Mouse (Mus musculus) mesoderm, embryonic 11.5 days (tissue): ENCODE measurements around the gene Pars2.

Source experiments
- DNase-seq: peaks from one replicate; pipeline ENCODE4 v3.0.0-alpha.2; 2012; ENCODE audit warnings: low read depth, low spot score

Pars2 gene

DNA sequence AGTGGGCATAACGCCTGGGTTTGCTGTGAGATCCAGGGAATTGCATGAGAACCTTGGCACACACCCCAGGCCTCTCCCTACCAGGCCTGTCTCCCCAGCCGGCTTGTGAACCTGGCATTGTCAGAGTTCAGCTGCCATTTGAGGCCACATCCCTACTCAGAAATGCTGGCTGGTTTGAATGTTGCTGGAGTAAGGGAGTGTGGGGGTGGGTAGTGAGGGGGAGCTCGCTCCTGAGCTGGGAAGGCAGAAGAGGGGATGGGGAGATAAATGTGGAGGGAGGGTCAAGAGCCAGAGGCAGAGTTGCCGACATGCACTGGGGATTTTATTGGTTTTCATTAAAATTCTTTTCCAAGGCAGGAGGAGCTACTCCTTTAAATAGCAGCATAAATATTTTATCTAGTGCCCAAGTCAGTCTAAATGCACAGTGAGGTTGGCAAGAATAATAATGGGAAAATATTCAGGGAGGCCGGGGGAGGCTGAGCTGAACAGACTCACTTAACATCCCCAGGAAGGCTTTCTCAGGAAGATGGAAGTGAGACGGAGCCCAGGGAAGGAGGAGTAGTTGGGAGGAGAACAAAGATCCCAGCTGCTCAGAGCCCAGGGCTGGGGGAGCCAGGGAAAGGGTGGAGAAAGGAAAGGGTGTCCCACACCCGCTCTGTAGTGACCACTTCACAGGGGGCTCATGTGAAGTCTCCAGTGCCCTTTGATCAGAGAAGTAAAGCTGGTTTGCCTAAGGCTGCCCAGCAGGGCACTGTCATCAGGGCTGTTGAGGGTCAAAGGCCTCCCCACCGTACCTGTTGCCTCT, 17.4 kb upstream of the Pars2 start:
- DNase-seq = no peak

DNA sequence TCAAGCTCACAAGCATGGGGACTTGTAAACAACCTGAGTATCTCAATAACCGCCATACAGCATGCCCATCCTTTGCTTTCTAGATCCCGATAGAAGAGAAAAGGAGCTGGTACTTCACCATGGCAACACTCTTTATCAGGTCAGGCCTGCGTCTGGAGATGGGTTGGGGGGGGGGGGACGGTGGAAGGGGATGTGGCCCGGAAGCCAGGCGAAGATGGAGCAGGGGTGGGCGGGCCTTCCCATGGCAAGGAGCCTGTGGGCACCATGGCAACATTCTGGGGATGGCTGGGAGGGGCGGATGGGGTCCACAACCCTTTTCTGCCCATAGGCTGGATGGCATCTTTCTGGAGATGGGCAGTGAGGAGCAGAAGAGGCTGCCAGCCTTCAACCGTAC, 16.8 kb upstream of the Pars2 start:
- no peak for DNase-seq

GRCm38 (mm10) chr4:106643483-106644217, 7.2 kb upstream of the Pars2 start:
- DNase-seq = no peak

DNA sequence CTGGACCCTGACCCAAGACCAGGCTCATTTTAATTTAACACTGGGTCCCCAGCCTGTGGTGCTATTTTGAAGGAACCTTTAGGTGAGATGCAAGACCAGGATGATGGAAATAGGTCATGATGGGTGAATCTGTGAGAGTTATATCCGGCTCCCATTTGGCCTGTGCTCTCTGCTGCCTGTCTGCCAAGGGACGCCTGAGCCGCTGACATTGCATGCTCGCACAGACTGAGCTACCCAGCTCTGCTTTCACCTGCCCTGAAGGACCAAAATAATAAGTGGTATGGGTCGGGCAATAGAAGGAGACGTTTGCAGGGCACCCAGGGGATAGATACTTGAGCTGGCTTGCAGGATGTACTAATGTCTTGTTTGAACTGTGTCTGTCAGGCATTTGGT, 6.7 kb upstream of the Pars2 start:
- DNase-seq = no peak

GRCm38 (mm10) chr4:106645797-106646196, 5.1 kb upstream of the Pars2 start:
- no peak for DNase-seq

DNA sequence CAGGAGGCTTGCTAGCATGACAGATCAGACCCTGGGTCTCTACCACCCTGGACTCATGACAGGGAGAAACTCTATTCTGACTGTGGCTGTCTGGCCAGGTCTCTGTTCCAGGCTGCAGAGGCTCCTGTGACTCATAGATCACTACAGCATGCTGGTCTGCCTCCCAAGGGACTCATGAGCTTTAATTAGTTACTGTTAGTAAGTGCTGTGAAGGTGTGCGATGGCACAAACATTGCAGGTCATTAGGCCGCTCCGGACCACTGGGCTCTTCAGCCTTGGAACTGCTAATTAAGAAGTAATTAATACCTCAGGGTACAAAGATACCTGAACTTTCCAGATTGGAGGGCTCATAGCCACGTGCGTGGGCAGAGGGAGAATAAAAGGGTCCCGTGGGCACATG, 3.7 kb upstream of the Pars2 start:
- no peak for DNase-seq

- DNase-seq = no peak
These were observed 1.7 kb downstream of the Pars2 start for GRCm38 (mm10) chr4:106652546-106652945.

DNA sequence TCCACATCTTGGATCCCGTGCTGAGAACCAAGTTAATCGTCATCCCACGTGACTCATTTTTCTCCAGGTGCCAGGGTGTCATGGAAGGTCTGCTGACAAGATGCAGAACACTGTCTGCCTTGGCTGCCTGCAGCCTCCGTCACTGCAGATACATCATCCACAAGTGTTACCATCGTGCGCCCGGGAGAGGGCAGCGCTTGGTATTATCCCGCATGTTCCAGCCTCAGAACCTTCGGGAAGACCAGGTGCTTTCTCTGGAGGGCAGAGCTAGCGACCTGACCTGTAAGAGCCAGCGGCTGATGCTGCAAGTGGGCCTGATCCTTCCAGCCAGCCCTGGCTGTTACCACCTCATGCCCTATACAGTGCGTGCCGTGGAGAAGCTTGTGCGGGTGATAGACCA, 2.2 kb downstream of the Pars2 start:
- no peak for DNase-seq

DNA sequence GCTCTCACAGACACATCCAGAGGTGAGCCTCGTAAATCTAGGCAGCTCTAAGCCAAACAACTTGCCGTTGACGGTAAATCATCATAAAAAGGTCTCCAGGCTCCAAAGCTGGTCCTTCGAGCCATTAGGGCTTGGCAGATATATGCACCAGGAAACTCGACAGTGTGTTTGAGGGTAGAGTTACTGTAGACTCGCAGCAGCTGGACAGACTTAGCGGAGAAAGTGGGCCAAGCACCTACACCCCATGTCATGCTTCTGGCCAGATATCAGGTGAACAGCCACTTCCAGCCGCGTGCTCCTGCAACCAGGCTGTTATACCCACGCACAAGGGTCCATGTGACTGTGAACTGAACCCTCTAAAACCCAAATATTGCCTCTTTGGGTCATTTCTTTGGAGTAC, 4.8 kb downstream of the Pars2 start:
- DNase-seq = no peak

- DNase-seq = no peak
These were observed 13.1 kb downstream of the Pars2 start for GRCm38 (mm10) chr4:106663956-106664470.

GRCm38 (mm10) chr4:106664697-106665096, 13.8 kb downstream of the Pars2 start:
- no peak for DNase-seq

DNA sequence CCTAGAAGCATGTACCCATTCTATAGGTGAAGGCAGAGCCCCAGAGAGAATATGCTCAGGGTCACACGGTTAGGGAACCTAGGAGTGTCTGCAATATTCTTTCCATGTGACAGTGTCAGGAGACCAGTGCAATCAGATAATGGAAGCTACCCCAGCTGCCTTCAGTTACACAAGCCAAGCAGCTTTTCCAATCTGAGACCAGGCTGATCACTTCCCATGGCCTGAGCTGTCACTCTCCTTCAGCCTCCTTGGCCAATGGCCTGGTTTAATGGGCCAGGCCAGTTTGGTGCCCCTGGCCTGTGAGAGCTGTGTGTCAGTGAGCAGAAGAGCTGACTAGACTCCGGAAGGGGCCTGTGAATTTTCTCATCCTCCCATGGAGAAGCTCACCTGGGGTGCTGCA, 14.4 kb downstream of the Pars2 start:
- no peak for DNase-seq

DNA sequence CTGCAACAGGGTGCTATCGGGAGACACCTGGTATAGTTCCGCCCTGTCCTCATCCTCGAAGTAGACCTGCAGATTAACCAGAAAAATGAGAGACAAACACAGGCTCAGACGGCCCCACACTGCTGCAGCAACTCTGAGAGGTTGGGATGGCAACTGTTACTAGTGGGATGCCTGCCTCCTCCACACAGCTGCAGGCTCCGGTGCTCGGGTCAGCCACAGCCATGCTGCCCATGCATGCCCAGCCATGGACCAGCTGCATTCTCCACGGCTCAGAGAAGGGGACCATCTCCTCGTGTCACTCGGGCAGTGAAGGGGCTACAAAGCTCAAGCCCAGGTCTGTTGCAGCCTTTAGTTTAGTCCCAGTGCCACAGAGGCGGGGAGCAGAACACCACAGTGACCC, 14.8 kb downstream of the Pars2 start:
- no peak for DNase-seq

DNA sequence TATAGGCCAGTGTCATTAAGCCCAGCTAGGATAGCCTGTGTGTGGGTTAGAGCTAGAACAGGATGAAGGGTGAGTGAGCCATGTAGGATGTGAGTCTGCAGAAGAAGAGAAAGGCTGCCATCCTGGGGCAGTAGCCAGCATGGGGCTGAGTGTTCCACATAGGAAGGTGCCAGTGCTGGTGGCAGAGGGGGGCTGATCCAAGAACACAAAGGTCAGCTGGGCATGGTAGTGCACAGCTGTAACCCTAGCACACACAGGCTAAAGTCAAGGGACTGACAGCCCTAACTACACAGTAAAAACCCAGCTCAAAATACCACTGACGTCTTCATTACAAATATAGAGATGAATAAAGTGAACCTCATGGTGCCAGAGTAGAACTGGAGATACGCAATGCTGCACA, 15.7 kb downstream of the Pars2 start:
- no peak for DNase-seq

- DNase-seq = no peak
These were observed 25.9 kb downstream of the Pars2 start for GRCm38 (mm10) chr4:106676749-106677148.

DNA sequence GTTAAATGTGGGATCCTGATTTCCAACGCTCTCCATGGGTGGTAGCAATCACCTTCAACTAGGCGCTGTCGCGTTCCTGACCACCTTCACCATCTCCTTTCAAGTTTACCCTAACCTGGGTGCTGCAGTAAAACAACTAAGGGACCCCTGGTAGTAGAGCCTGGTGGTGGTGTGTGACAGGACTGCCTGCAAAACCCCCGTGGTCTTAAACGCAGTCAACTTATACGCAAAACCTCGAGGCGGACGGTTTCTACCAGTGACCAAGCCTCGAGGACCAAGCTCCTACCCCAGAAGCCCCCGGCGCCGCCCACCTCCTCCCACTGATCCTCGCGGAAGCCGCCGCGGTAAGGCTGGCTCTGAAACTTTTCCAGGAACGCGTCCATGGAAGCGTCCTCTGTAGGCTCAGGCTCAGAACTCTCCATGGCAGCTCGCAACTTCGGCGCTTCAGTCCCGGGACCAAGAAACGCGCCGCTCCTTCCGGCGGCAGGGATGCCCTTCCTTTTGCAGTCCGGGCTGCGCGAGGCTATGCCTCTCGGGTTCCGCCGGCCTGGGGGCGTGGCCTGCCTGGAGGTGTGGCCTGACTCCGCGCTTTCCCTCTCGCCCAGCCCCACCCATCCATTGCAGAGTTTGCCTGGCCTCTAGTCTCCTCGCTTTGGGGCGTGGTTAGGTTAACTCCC, 27.7 kb downstream of the Pars2 start, which contains the start of gene Ttc4:
TSS of gene Ttc4 (minus strand) at position 503 of the 677 bp plus-strand sequence.
- DNase-seq = peak; percentile 95

GRCm38 (mm10) chr4:106679152-106679551, 28.3 kb downstream of the Pars2 start:
- DNase-seq = no peak

- no peak for DNase-seq
These were observed 30.1 kb downstream of the Pars2 start for GRCm38 (mm10) chr4:106680955-106681354.

DNA sequence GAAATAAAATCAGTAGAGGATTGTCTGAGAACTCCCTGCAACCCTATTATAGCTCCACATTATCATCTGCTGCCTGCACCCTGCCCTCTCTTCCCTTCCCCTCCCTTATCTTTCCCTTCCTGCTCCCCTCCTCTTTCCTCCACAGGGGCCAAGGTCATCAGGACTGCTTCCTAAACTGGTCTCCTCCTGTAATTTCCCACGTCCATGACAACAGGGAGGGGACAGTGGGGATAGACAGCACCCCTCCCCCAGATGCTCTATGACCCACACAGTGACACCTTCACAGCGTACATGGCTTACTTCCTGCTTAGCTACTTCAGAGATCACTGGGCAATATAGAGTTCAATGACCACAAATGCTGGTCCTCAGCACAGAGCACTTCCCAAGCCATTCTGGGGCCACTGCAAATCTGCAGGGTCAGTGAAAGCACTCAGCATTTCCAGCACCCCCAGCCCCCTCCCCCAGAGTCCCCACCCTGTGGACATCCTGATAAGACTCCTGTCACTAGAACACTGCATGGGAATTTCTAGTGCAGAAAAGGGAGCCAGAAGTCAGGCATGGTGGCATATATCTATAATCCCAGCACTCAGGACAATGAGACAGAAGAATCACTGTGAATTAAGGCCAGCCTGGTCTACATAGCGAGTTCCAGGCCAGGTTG, 37.9 kb downstream of the Pars2 start:
- DNase-seq = no peak

- DNase-seq = no peak
These were observed 43.1 kb downstream of the Pars2 start for GRCm38 (mm10) chr4:106693841-106694430.

GRCm38 (mm10) chr4:106699989-106700388, 49.1 kb downstream of the Pars2 start:
- DNase-seq = peak; percentile 77
